Mouse (Mus musculus): ENCODE data around the gene Klhl40. TPM values are rescaled to one million over a fixed set of nuclear protein-coding genes. Genes with fewer than 3 reads are reported as not detected.

Klhl40 gene
- total RNA-seq, 2 experiments from 2014 or later: not detected

GRCm38 (mm10) chr9:121820765-121821164 lies 43.4 kb downstream of the Klhl40 start:
- ATAC-seq (replicated peaks; ENCODE audit: low FRiP score, poor library complexity, severe bottlenecking): no peak

- ATAC-seq (replicated peaks; ENCODE audit: low FRiP score, poor library complexity, severe bottlenecking): no peak
Measured at GRCm38 (mm10) chr9:121822585-121822991, 45.2 kb downstream of the Klhl40 start.

DNA sequence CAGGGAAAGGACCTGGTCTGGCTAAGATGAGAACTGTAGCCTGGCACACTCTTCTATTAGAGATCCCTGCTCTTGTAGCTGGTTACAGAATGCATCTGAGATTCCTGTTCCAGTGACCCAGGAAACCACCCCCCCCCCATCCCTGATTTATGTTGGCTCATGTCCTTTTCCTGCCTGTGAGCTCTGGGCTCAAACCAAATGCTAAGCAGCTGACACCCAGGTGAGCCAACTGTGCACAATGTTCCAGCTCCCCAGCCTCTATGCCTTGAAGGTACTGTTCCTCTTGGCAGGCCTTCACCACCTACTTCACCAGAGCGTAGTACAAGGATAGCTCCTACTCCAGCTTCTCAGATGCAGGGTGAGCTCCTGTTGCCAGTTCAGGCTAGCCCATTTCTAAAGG lies 45.6 kb downstream of the Klhl40 start:
- ATAC-seq (replicated peaks; ENCODE audit: low FRiP score, poor library complexity, severe bottlenecking): no peak

DNA sequence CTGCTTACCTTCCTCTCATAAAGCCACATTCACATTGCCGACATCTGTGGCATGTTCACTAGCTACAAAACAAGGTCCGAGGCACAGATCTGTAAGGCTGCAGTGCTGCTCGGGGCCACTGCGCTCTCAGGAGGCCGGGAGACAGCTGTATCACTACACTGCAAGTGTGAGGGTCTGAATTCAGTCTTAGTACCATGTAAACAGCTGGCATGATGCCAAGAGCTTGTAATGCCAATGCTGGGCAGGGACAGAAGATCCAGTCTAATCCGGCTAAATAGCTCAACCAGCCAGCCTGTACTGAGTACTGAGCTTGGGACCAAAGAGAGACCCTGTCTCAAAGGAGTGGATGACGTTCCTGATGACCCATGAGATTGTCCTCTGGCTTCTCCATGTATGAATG lies 46.6 kb downstream of the Klhl40 start:
- no peak for ATAC-seq (replicated peaks; ENCODE audit: low FRiP score, poor library complexity, severe bottlenecking)

DNA sequence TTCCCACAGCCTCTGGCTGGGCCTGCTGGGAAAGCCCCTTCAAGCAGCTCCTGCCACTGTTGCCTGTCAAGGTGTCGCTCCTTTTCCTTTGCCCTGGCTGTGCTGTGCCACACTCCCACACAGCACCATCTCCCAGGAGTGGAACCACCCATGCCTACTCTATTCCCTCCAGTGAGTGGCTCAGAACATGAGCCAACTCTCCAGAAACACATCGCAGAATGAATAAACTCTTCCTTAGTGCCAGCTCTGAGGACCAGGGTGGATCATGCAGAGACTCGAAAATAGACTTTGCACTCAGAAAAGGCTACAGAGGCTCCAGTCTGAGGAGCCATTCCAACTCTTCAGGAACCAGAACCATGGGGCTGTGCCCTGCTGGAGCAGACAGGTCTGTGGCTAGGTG lies 48.9 kb downstream of the Klhl40 start:
- no peak for ATAC-seq (replicated peaks; ENCODE audit: low FRiP score, poor library complexity, severe bottlenecking)

GRCm38 (mm10) chr9:121828314-121828713 lies 50.9 kb downstream of the Klhl40 start:
- ATAC-seq (replicated peaks; ENCODE audit: low FRiP score, poor library complexity, severe bottlenecking): no peak

DNA sequence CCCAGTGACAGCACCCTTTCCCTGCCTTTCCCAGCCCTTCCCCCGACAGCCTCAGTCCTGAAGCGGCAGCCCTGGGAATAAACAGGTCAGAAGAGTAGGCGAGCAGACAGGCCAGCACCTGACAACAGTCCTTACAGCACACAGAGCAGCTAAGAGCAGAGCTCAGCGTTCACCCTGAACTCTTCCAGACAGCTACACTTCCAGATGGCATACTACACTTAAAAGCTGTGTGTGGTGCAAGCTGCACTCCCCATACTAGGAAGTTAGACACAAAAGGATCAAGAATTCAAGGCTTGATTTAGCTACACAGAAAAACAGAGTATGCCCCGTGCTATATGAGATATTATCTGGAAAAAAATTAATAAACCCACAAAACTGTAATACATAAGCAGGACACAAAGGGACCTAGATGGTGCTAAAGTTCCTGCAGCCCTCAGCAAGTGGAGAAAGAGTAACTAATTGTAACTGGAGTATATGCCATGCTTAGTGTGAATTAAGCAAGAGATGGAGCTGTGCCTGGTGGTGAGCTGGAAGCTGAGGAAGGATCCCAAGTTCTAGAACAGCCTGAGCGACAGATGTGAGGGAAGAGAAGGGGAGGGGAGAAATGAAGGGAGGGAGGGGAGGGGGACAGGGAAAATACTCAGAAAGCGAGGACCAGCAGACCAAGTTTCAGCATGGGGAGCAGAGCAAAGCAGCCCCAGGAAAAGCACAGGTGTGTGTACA lies 52.0 kb downstream of the Klhl40 start:
- ATAC-seq (replicated peaks; ENCODE audit: low FRiP score, poor library complexity, severe bottlenecking): no peak

DNA sequence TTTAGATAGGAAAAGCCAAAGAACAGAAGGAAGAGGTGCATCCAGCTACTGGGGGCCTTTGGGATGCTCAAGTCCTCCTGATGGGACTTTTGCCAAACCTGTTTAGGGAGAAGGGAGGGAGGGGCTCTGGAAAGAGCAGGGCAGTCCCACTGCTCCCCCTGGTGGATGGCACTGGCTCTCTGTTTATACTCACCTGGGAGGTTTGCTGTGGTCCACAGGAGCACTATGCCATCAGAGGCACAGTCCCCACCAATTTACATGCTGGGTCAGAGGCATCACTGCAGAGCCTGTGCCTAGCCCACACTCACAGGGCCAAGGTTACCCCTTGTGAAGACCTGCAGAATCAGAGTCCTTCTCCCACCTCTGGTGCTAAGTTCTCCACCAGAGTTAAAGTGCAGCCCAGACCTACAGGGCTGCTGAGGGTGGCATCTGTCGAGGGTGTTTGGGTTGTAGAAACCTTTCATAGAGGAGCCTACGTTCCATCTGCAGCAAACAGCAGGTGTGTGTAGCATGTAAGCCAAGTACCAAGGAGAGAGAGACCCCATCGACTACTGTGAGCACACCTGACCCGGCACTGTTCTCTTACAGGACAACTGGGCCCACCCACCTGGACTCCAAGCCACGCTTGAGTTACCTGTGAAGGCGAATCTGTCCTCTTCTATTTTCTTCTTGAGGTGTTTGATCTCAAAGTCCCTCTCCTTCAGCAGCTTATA lies 53.0 kb downstream of the Klhl40 start:
- 0 out of 2 replicates have a peak, but pooled peaks have one; percentile 21 for ATAC-seq (replicated peaks; ENCODE audit: low FRiP score, poor library complexity, severe bottlenecking)

DNA sequence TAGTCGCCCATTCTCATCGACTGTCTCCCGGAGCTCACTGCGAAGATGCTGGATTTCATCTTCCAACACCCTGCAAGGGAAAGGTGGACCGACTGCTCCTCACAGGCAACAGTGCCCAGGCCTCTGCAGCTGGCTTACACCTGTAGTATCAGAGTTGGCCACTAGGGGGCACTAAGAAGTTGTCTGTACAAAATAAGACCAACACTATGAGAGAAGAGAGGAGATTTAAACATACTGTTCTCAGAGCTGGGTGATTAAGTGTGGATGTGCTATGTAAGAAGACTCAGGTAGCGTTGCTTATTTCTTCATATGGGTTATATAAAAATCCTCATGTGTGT lies 53.5 kb downstream of the Klhl40 start:
- ATAC-seq (replicated peaks; ENCODE audit: low FRiP score, poor library complexity, severe bottlenecking): peak; percentile 61

Other genes starting within 250 kb of the Klhl40 start
- not detected in 2 replicates for gene Lyzl4, start 135.5 kb upstream of the Klhl40 start, total RNA-seq (2015; ENCODE audit: low replicate concordance)
- not detected in 2 replicates for gene Lyzl4, start 135.5 kb upstream of the Klhl40 start, total RNA-seq (2017; ENCODE audit: low replicate concordance)
- gene Vipr1, start 134.9 kb upstream of the Klhl40 start, total RNA-seq (2015; ENCODE audit: low replicate concordance): 0.36 TPM in 1 of 2 replicates, not detected in the other
- 0.64 TPM in 1 of 2 replicates, not detected in the other for gene Vipr1, start 134.9 kb upstream of the Klhl40 start, total RNA-seq (2017; ENCODE audit: low replicate concordance)
- 4.3 and 5.9 TPM in 2 replicates for gene Sec22c, start 72.1 kb upstream of the Klhl40 start, total RNA-seq (2015; ENCODE audit: low replicate concordance)
- 2.6 and 4.8 TPM in 2 replicates for gene Sec22c, start 72.1 kb upstream of the Klhl40 start, total RNA-seq (2017; ENCODE audit: low replicate concordance)
- 8.8 and 47.2 TPM in 2 replicates for gene Ss18l2, start 67.3 kb upstream of the Klhl40 start, total RNA-seq (2015; ENCODE audit: low replicate concordance)
- 17.2 and 52.3 TPM in 2 replicates for gene Ss18l2, start 67.3 kb upstream of the Klhl40 start, total RNA-seq (2017; ENCODE audit: low replicate concordance)
- 225 and 240 TPM in 2 replicates for gene Nktr, start 58.4 kb upstream of the Klhl40 start, total RNA-seq (2015; ENCODE audit: low replicate concordance)
- gene Nktr, start 58.4 kb upstream of the Klhl40 start, total RNA-seq (2017; ENCODE audit: low replicate concordance): 322 and 375 TPM in 2 replicates
- 1.1 TPM in 1 of 2 replicates, not detected in the other for gene Zfp651, start 18.3 kb upstream of the Klhl40 start, total RNA-seq (2015; ENCODE audit: low replicate concordance)
- gene Zfp651, start 18.3 kb upstream of the Klhl40 start, total RNA-seq (2017; ENCODE audit: low replicate concordance): 0.77 TPM in 1 of 2 replicates, not detected in the other
- gene Hhatl, start 14.9 kb downstream of the Klhl40 start, total RNA-seq (2015; ENCODE audit: low replicate concordance): not detected in 2 replicates
- gene Hhatl, start 14.9 kb downstream of the Klhl40 start, total RNA-seq (2017; ENCODE audit: low replicate concordance): not detected in 2 replicates
- not detected in 2 replicates for gene Ccdc13, start 61.9 kb downstream of the Klhl40 start, total RNA-seq (2015; ENCODE audit: low replicate concordance)
- not detected in 2 replicates for gene Ccdc13, start 61.9 kb downstream of the Klhl40 start, total RNA-seq (2017; ENCODE audit: low replicate concordance)
- 23.4 and 24.3 TPM in 2 replicates for gene Higd1a, start 80.8 kb downstream of the Klhl40 start, total RNA-seq (2015; ENCODE audit: low replicate concordance)
- gene Higd1a, start 80.8 kb downstream of the Klhl40 start, total RNA-seq (2017; ENCODE audit: low replicate concordance): 11.7 and 19.4 TPM in 2 replicates
- not detected in 2 replicates for gene Ackr2, start 120.7 kb downstream of the Klhl40 start, total RNA-seq (2015; ENCODE audit: low replicate concordance)
- gene Ackr2, start 120.7 kb downstream of the Klhl40 start, total RNA-seq (2017; ENCODE audit: low replicate concordance): not detected in 2 replicates
- not detected in 2 replicates for gene Cyp8b1, start 138.7 kb downstream of the Klhl40 start, total RNA-seq (2015; ENCODE audit: low replicate concordance)
- not detected in 2 replicates for gene Cyp8b1, start 138.7 kb downstream of the Klhl40 start, total RNA-seq (2017; ENCODE audit: low replicate concordance)
- not detected in 2 replicates for gene Fam198a, start 173.4 kb downstream of the Klhl40 start, total RNA-seq (2015; ENCODE audit: low replicate concordance)
- gene Fam198a, start 173.4 kb downstream of the Klhl40 start, total RNA-seq (2017; ENCODE audit: low replicate concordance): not detected in 2 replicates
- not detected in 2 replicates for gene Pomgnt2, start 219.5 kb downstream of the Klhl40 start, total RNA-seq (2015; ENCODE audit: low replicate concordance)
- gene Pomgnt2, start 219.5 kb downstream of the Klhl40 start, total RNA-seq (2017; ENCODE audit: low replicate concordance): 0.64 TPM in 1 of 2 replicates, not detected in the other

All from erythroid progenitor cell, adult 5-6 weeks (primary cell).